Mouse (Mus musculus) heart, embryonic 11.5 days (tissue): ENCODE data around the gene Olfr303. TPM values are rescaled to one million over a fixed set of nuclear protein-coding genes. Genes with fewer than 3 reads are reported as not detected.

Source experiments
- polyA plus RNA-seq: library from polyadenylated mRNA; unstranded; fragments of >200 nt; fragmentation: Nextera tagmentation; extraction: Ambion mirVana; gene quantifications from 2 replicates; pipeline ENCODE4 v1.2.1, GENCODE M21; 2014

The Olfr303 gene
- polyA plus RNA-seq, 1 experiment from 2014 or later = not detected

Other genes starting within 250 kb of the Olfr303 start
- gene Vmn2r75, start 226.0 kb downstream of the Olfr303 start, polyA plus RNA-seq = not detected in 2 replicates
- gene Vmn2r76, start 151.5 kb downstream of the Olfr303 start, polyA plus RNA-seq = not detected in 2 replicates
- not detected in 2 replicates for gene Olfr310, start 120.6 kb downstream of the Olfr303 start, polyA plus RNA-seq
- not detected in 2 replicates for gene Olfr309, start 84.1 kb downstream of the Olfr303 start, polyA plus RNA-seq
- gene Olfr308, start 72.2 kb downstream of the Olfr303 start, polyA plus RNA-seq = not detected in 2 replicates
- gene Olfr307, start 60.2 kb downstream of the Olfr303 start, polyA plus RNA-seq = not detected in 2 replicates
- gene Olfr305, start 30.9 kb downstream of the Olfr303 start, polyA plus RNA-seq = not detected in 2 replicates
- gene Olfr304, start 11.1 kb downstream of the Olfr303 start, polyA plus RNA-seq = not detected in 2 replicates
- gene Olfr301, start 6.1 kb upstream of the Olfr303 start, polyA plus RNA-seq = not detected in 2 replicates
- gene Olfr299, start 62.1 kb upstream of the Olfr303 start, polyA plus RNA-seq = not detected in 2 replicates
- not detected in 2 replicates for gene Olfr298, start 94.7 kb upstream of the Olfr303 start, polyA plus RNA-seq
- gene Olfr297, start 122.2 kb upstream of the Olfr303 start, polyA plus RNA-seq = not detected in 2 replicates
- not detected in 2 replicates for gene Olfr295, start 186.1 kb upstream of the Olfr303 start, polyA plus RNA-seq
- gene Olfr294, start 218.9 kb upstream of the Olfr303 start, polyA plus RNA-seq = not detected in 2 replicates